10 mouse cellular contexts compared by ENCODE assay signal in the genomic region with DNA sequence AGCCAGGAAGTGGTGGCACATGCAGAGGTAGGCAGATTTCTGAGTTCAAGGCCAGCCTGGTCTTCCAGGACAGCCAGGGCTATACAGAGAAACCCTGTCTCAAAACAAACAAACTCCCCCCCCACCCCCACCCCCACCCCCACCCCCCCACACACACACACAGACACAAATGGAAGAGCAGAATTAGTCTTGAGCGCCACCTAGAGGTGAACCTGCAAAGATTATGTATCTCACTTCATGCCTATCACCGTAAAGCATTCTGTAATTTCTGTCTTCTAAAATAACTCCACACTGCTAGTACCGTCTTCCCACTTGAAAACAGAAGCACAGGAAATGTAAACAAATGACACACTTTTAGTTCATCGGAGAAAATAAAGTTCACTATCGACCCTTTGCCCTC. TPM values are rescaled to one million over a fixed set of nuclear protein-coding genes. Genes with fewer than 3 reads are reported as not detected.
DNase-seq lines count a peak whose midpoint lies in the region; ATAC-seq and TF ChIP-seq lines count a peak whose summit lies in the region.
"Had no signal": no experiment of that assay in that cellular context is flagged by ENCODE, and none has a peak within 500 bp of the region (broad histone marks: within the 10 kb centered on the region; RNA-seq: fewer than 3 reads in every experiment).

No protein-coding gene starts in this region.

- 0 out of 2 replicates have a peak, but pooled peaks cover 6% of the 10 kb centered on the region for H3K4me1 ChIP-seq in heart, postnatal 0 days (ENCODE audit: control insufficient read depth, insufficient read depth)
- H3K4me1 ChIP-seq in heart, embryonic 11.5 days (ENCODE audit: control insufficient read depth, insufficient read depth, low read length), result no peaks in the 10 kb centered on the region
- H3K4me1 ChIP-seq in hindbrain, embryonic 11.5 days (replicated peaks; ENCODE audit: control insufficient read depth, insufficient read depth, low read length), result no peaks in the 10 kb centered on the region
- H3K4me1 ChIP-seq: embryonic facial prominence, embryonic 15.5 days had no signal

- WGBS in heart, postnatal 0 days, result 34% methylated on average over 5 of the region's 5 CpGs
- WGBS in heart, embryonic 11.5 days (ENCODE audit: insufficient replicate concordance), result 44% methylated on average over 5 of the region's 5 CpGs
- 59% methylated on average over 5 of the region's 5 CpGs for WGBS in hindbrain, embryonic 11.5 days

- no peak; the same call in 1 of the 2 replicates for ATAC-seq in heart, postnatal 0 days (ENCODE audit: insufficient read depth, low read depth)
- ATAC-seq in heart, embryonic 11.5 days (replicated peaks; ENCODE audit: insufficient number of reproducible peaks, low FRiP score, low TSS enrichment), result no peak
- ATAC-seq in hindbrain, embryonic 11.5 days (ENCODE audit: low FRiP score), result no peak

- peak; percentile 12 for DNase-seq in heart, postnatal 0 days (ENCODE audit: low spot score)
- DNase-seq in right cerebral cortex, postnatal 4 days, result peak; percentile 44
- no peak for DNase-seq in right cerebral cortex, postnatal 25 days
- peak; percentile 47 for DNase-seq in c-Kit-positive CD71-positive TER-119-positive erythroid progenitor cells, embryonic 14.5 days (ENCODE audit: low spot score)
- peak; percentile 54 for DNase-seq in hindbrain, embryonic 11.5 days (ENCODE audit: low spot score)
- peak; percentile 23 for DNase-seq in skeletal muscle tissue, adult 2 months (ENCODE audit: low read depth, low spot score)
- DNase-seq in right cerebral cortex, postnatal 14 days, result no peak

- H3K27me3 ChIP-seq in heart, postnatal 0 days (ENCODE audit: control insufficient read depth, insufficient read depth, low read length), result no peaks in the 10 kb centered on the region
- no peaks in the 10 kb centered on the region for H3K27me3 ChIP-seq in heart, embryonic 11.5 days (ENCODE audit: control insufficient read depth, insufficient read depth, low read length)
- no peaks in the 10 kb centered on the region for H3K27me3 ChIP-seq in hindbrain, embryonic 11.5 days (ENCODE audit: control insufficient read depth, insufficient read depth, low read length)
- H3K27me3 ChIP-seq: embryonic facial prominence, embryonic 15.5 days; lung, embryonic 15.5 days had no signal

- no peak overlapping the region for H3K27ac ChIP-seq in heart, postnatal 0 days (ENCODE audit: low read depth)
- no peak overlapping the region for H3K27ac ChIP-seq in heart, embryonic 11.5 days (ENCODE audit: low read depth, low read length)
- H3K27ac ChIP-seq in hindbrain, embryonic 11.5 days (ENCODE audit: low read depth, low read length), result no peak overlapping the region
- H3K27ac ChIP-seq: embryonic facial prominence, embryonic 15.5 days; lung, embryonic 15.5 days had no signal

- TF ChIP-seq EP300 in heart, postnatal 0 days (IDR thresholded peaks at IDR 0.05; ENCODE audit: low read depth), result no peak

- TF ChIP-seq CTCF in heart, postnatal 0 days (IDR thresholded peaks at IDR 0.05; ENCODE audit: low read depth), result peak; percentile 54

- H3K4me2 ChIP-seq in heart, postnatal 0 days (ENCODE audit: low read depth, low read length), result no peak overlapping the region
- H3K4me2 ChIP-seq in heart, embryonic 11.5 days, result no peak overlapping the region
- H3K4me2 ChIP-seq in hindbrain, embryonic 11.5 days (replicated peaks; ENCODE audit: low read depth, low read length), result no peak overlapping the region
- H3K4me2 ChIP-seq: embryonic facial prominence, embryonic 15.5 days; lung, embryonic 15.5 days had no signal

- H3K4me3 ChIP-seq in heart, postnatal 0 days (ENCODE audit: low read depth, low read length), result no peak overlapping the region
- H3K4me3 ChIP-seq in heart, embryonic 11.5 days (ENCODE audit: low read depth, low read length), result no peak overlapping the region
- no peak overlapping the region for H3K4me3 ChIP-seq in hindbrain, embryonic 11.5 days (ENCODE audit: low read depth, low read length)
- H3K4me3 ChIP-seq: embryonic facial prominence, embryonic 15.5 days; lung, embryonic 15.5 days had no signal

- H3K9me3 ChIP-seq in heart, postnatal 0 days (replicated peaks; ENCODE audit: control insufficient read depth, low read length), result no peaks in the 10 kb centered on the region
- no peaks in the 10 kb centered on the region for H3K9me3 ChIP-seq in heart, embryonic 11.5 days (replicated peaks; ENCODE audit: control insufficient read depth, low read length)
- H3K9me3 ChIP-seq in hindbrain, embryonic 11.5 days (ENCODE audit: control insufficient read depth, low read length), result no peaks in the 10 kb centered on the region
- H3K9me3 ChIP-seq: embryonic facial prominence, embryonic 15.5 days; lung, embryonic 15.5 days had no signal

- H3K9ac ChIP-seq in heart, postnatal 0 days (replicated peaks; ENCODE audit: low read depth, low read length), result no peak overlapping the region
- no peak overlapping the region for H3K9ac ChIP-seq in heart, embryonic 11.5 days (ENCODE audit: low read depth, low read length)
- H3K9ac ChIP-seq in hindbrain, embryonic 11.5 days (ENCODE audit: low read depth, low read length), result no peak overlapping the region
- H3K9ac ChIP-seq: embryonic facial prominence, embryonic 15.5 days; lung, embryonic 15.5 days had no signal

- no peaks in the 10 kb centered on the region for H3K36me3 ChIP-seq in heart, postnatal 0 days (replicated peaks; ENCODE audit: control insufficient read depth, insufficient read depth, low read length)
- H3K36me3 ChIP-seq in heart, embryonic 11.5 days (ENCODE audit: control insufficient read depth, insufficient read depth, low read length), result no peaks in the 10 kb centered on the region
- no peaks in the 10 kb centered on the region for H3K36me3 ChIP-seq in hindbrain, embryonic 11.5 days (ENCODE audit: control insufficient read depth, insufficient read depth, low read length)
- H3K36me3 ChIP-seq: lung, embryonic 15.5 days had no signal

RNA-seq across cellular contexts. Expression of gene Wdr19, which starts 43.2 kb away (rescaled TPM):
- 1.9 and 3.9 TPM in 2 replicates for total RNA-seq in heart, postnatal 0 days (2014; rRNA removed; ENCODE audit: low replicate concordance)
- 2.0 and 2.3 TPM in 2 replicates for polyA plus RNA-seq in heart, postnatal 0 days (2015; fragmentation: Nextera tagmentation; extraction: Ambion mirVana)
- 6.7 and 9.5 TPM in 2 replicates for polyA plus RNA-seq in heart, embryonic 11.5 days (2014; fragmentation: Nextera tagmentation; extraction: Ambion mirVana)
- 13.9 and 14.0 TPM in 2 replicates for polyA plus RNA-seq in hindbrain, embryonic 11.5 days (2014; fragmentation: Nextera tagmentation; extraction: Ambion mirVana)

Comparison
In these comparisons a context has a peak if more than half of its experiments do, and no peak if none do; other contexts are left out.
1. DNase-seq: peak in heart, postnatal 0 days (single experiment), right cerebral cortex, postnatal 4 days (single experiment), c-Kit-positive CD71-positive TER-119-positive erythroid progenitor cells, embryonic 14.5 days (single experiment), hindbrain, embryonic 11.5 days (single experiment) and skeletal muscle tissue, adult 2 months (single experiment); none in right cerebral cortex, postnatal 25 days (single experiment) and right cerebral cortex, postnatal 14 days (single experiment).